Mouse (Mus musculus): ENCODE data around the gene Nsun4.

DNA sequence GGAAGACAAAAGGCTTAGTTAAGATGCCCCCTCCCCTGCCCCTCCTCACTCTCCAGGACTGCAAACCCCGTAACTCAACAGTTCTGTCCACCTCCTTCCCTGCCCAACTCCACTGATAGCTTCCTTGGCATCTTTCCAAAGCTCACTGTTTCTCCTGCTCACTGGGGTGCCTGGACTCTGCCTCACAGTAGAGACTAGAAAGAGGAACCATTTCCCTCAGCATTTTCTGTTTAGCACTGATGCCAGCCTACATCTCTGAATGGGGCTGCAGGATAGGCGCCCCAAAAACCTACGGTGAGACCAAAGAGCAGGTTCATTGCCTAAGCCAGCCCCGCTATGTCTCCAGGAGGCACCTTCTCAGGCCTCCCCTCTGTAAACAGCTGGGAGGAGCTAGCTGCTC lies 52.5 kb downstream of the Nsun4 start:
- TF ChIP-seq CTCF (IDR thresholded peaks at IDR 0.05; ENCODE audit: control insufficient read depth, insufficient read depth, insufficient read length) = no peak
- no peak for TF ChIP-seq USF1 (IDR thresholded peaks at IDR 0.05; ENCODE audit: low read depth)
- TF ChIP-seq MYOD1 (IDR thresholded peaks at IDR 0.05; ENCODE audit: control insufficient read depth, insufficient read length, low read depth) = no peak
